Mouse (Mus musculus): ENCODE measurements around the gene Csf2rb2. TPM values are rescaled to one million over a fixed set of nuclear protein-coding genes. Genes with fewer than 3 reads are reported as not detected.
"Not testable (repeated sequence)": the region's sequence is repeated elsewhere in the genome, so short reads cannot be mapped to it uniquely, and the experiment has no call there.

Csf2rb2 gene
- polyA plus RNA-seq, 2 experiments = 1.2 to 1.9 TPM

- H3K9me3 ChIP-seq (ENCODE audit: control insufficient read depth, low read length); H3K36me3 ChIP-seq (replicated peaks; ENCODE audit: control insufficient read depth, insufficient read depth, low read depth); H3K4me3 ChIP-seq (ENCODE audit: insufficient read depth in 1 of 2, low read depth in 2 of 2, low read length in 2 of 2); H3K4me2 ChIP-seq (ENCODE audit: low read depth); H3K9ac ChIP-seq (replicated peaks); H3K27me3 ChIP-seq (ENCODE audit: control insufficient read depth, insufficient read depth, low read length); DNase-seq (ENCODE audit: low read depth in 3 of 3, low spot score in 3 of 3): not testable (repeated sequence)
- peak; percentile 82 for ATAC-seq (ENCODE audit: insufficient read depth)
- Histone ChIP-seq H3K27ac (peak overlapping the region; percentile 33; the same call in 1 of the 2 replicates), H3K4me1 (replicated peaks; ENCODE audit: control insufficient read depth in 2 of 2, insufficient read depth in 2 of 2, low read length in 1 of 2) (peaks cover 0 to 14% of the 10 kb centered on the region in 2 experiments; a peak in 2 of 4 replicates)
- 16% methylated on average over 4 of the region's 4 CpGs for WGBS (ENCODE audit: insufficient replicate concordance)
- TF ChIP-seq EP300 (IDR thresholded peaks at IDR 0.05; ENCODE audit: low read depth) = peak; percentile 64
Measured at GRCm38 (mm10) chr15:78312421-78313233, 7.1 kb upstream of the Csf2rb2 start.

GRCm38 (mm10) chr15:78310971-78311370 is 5.5 kb upstream of the Csf2rb2 start:
- Histone ChIP-seq H3K36me3 (replicated peaks; ENCODE audit: control insufficient read depth, insufficient read depth, low read depth) (no peaks in the 10 kb centered on the region), H3K9ac (replicated peaks) (no peak overlapping the region), H3K9me3 (ENCODE audit: control insufficient read depth, low read length) (no peaks in the 10 kb centered on the region), H3K4me2 (ENCODE audit: low read depth) (no peak overlapping the region), H3K4me3 (ENCODE audit: insufficient read depth in 1 of 2, low read depth in 2 of 2, low read length in 2 of 2) (no peak overlapping the region), H3K27ac (no peak overlapping the region), H3K27me3 (ENCODE audit: control insufficient read depth, insufficient read depth, low read length) (no peaks in the 10 kb centered on the region; the same call in 1 of the 2 replicates), H3K4me1 (replicated peaks; ENCODE audit: control insufficient read depth in 2 of 2, insufficient read depth in 2 of 2, low read length in 1 of 2) (peaks cover 0 to 13% of the 10 kb centered on the region in 2 experiments; a peak in 2 of 4 replicates)
- TF ChIP-seq CTCF (IDR thresholded peaks at IDR 0.05; ENCODE audit: low read depth) (no peak), EP300 (IDR thresholded peaks at IDR 0.05; ENCODE audit: low read depth) (no peak)
- no peak for DNase-seq (ENCODE audit: low read depth in 3 of 3, low spot score in 3 of 3)
- 53% methylated on average over 4 of the region's 4 CpGs for whole genome bisulfite sequencing (ENCODE audit: insufficient replicate concordance)
- ATAC-seq (ENCODE audit: insufficient read depth) = no peak

- Histone ChIP-seq H3K4me3 (ENCODE audit: insufficient read depth in 1 of 2, low read depth in 2 of 2, low read length in 2 of 2) (no peak overlapping the region), H3K27ac (no peak overlapping the region), H3K9me3 (ENCODE audit: control insufficient read depth, low read length) (no peaks in the 10 kb centered on the region), H3K9ac (replicated peaks) (no peak overlapping the region), H3K27me3 (ENCODE audit: control insufficient read depth, insufficient read depth, low read length) (no peaks in the 10 kb centered on the region), H3K4me2 (ENCODE audit: low read depth) (no peak overlapping the region), H3K36me3 (replicated peaks; ENCODE audit: control insufficient read depth, insufficient read depth, low read depth) (no peaks in the 10 kb centered on the region), H3K4me1 (replicated peaks; ENCODE audit: control insufficient read depth in 2 of 2, insufficient read depth in 2 of 2, low read length in 1 of 2) (peaks cover 0 to 13% of the 10 kb centered on the region in 2 experiments; a peak in 2 of 4 replicates)
- WGBS (ENCODE audit: insufficient replicate concordance) = 13% methylated on average over 5 of the region's 5 CpGs
- ATAC-seq (ENCODE audit: insufficient read depth) (no peak), DNase-seq (ENCODE audit: low read depth in 3 of 3, low spot score in 3 of 3) (no peak)
- TF ChIP-seq CTCF (IDR thresholded peaks at IDR 0.05; ENCODE audit: low read depth) = no peak
Measured at GRCm38 (mm10) chr15:78309865-78310264, 4.3 kb upstream of the Csf2rb2 start.

- H3K9ac ChIP-seq (replicated peaks) = no peak overlapping the region
- no peaks in the 10 kb centered on the region for H3K36me3 ChIP-seq (replicated peaks; ENCODE audit: control insufficient read depth, insufficient read depth, low read depth)
- DNase-seq (ENCODE audit: low read depth in 3 of 3, low spot score in 3 of 3) = no peak
- TF ChIP-seq EP300 (IDR thresholded peaks at IDR 0.05; ENCODE audit: low read depth) = no peak
- TF ChIP-seq CTCF (IDR thresholded peaks at IDR 0.05; ENCODE audit: low read depth) = no peak
- no peaks in the 10 kb centered on the region for H3K27me3 ChIP-seq (ENCODE audit: control insufficient read depth, insufficient read depth, low read length)
- WGBS (ENCODE audit: insufficient replicate concordance) = 62% methylated on average over 6 of the region's 6 CpGs
- H3K4me3 ChIP-seq (ENCODE audit: insufficient read depth in 1 of 2, low read depth in 2 of 2, low read length in 2 of 2) = no peak overlapping the region
- H3K27ac ChIP-seq = no peak overlapping the region
- no peaks in the 10 kb centered on the region for H3K9me3 ChIP-seq (ENCODE audit: control insufficient read depth, low read length)
- no peak for ATAC-seq (ENCODE audit: insufficient read depth)
- H3K4me2 ChIP-seq (ENCODE audit: low read depth) = no peak overlapping the region
- no peaks in the 10 kb centered on the region; a peak in 1 of 4 replicates for H3K4me1 ChIP-seq (replicated peaks; ENCODE audit: control insufficient read depth in 2 of 2, insufficient read depth in 2 of 2, low read length in 1 of 2)
Measured at GRCm38 (mm10) chr15:78303665-78304233, 1.8 kb downstream of the Csf2rb2 start.

- Histone ChIP-seq H3K4me1 (replicated peaks; ENCODE audit: control insufficient read depth in 2 of 2, insufficient read depth in 2 of 2, low read length in 1 of 2) (no peaks in the 10 kb centered on the region; a peak in 1 of 4 replicates), H3K4me2 (ENCODE audit: low read depth) (no peak overlapping the region), H3K9ac (replicated peaks) (no peak overlapping the region), H3K4me3 (ENCODE audit: insufficient read depth in 1 of 2, low read depth in 2 of 2, low read length in 2 of 2) (no peak overlapping the region), H3K27me3 (ENCODE audit: control insufficient read depth, insufficient read depth, low read length) (no peaks in the 10 kb centered on the region), H3K9me3 (ENCODE audit: control insufficient read depth, low read length) (no peaks in the 10 kb centered on the region), H3K27ac (no peak overlapping the region), H3K36me3 (replicated peaks; ENCODE audit: control insufficient read depth, insufficient read depth, low read depth) (no peaks in the 10 kb centered on the region)
- no peak for TF ChIP-seq CTCF (IDR thresholded peaks at IDR 0.05; ENCODE audit: low read depth)
- 83% methylated on average over 4 of the region's 4 CpGs for WGBS (ENCODE audit: insufficient replicate concordance)
- ATAC-seq (ENCODE audit: insufficient read depth) = no peak
- DNase-seq (ENCODE audit: low read depth in 3 of 3, low spot score in 3 of 3) = no peak
Measured at GRCm38 (mm10) chr15:78302718-78303117, 2.8 kb downstream of the Csf2rb2 start.

Measured in liver, embryonic 14.5 days (tissue).